Mouse (Mus musculus): ENCODE results near the gene Rab3a. TPM values are rescaled to one million over a fixed set of nuclear protein-coding genes. Genes with fewer than 3 reads are reported as not detected.

Gene Rab3a
- polyA plus RNA-seq, 1 experiment from 2014 or later: 28.6 TPM

DNA sequence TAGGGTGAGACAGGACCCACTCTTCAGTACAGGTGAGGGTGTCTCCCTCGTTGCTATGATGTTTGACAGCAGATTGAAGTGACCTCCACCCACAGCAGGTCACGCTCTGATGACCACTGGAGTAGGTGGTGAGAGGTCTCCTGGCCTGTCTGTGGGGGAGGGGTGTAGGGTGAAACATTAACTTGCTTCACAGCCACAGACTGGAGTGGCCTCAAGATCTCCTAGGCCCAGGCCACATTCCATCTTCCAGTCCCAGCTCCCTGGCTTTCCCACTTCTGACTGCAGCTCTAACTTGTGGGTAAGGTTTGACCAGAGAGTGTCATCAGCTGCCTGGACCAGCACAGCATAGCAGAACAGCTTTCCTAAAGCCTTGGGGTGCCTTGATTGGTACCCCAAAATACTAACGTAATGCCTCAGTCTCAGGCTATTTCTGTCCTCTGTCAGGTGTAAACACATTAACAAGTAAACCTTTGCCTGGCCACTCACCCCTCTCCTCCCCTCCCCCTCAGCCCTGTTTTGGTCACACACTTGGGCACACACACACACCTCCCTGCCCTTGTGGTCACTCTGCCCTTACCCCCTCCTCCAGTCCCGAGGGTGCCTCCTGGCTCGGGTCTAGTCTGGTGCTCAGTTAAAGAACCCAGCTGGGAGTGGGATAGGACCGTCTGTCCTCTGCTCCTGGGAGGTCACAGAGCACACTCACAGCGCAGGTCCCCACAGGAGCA lies 30.8 kb upstream of the Rab3a start, which contains the start of gene Pde4c:
Pde4c (plus strand) TSS at position 235 of the 725 bp plus-strand sequence.
- WGBS: 41% methylated on average over 7 of the region's 7 CpGs
- Histone ChIP-seq H3K36me3 (ENCODE audit: insufficient read depth, low read length) (no peaks in the 10 kb centered on the region), H3K27ac (ENCODE audit: low read length) (peak within 1 kb of the TSS; percentile 39), H3K4me2 (replicated peaks; ENCODE audit: low read depth, low read length) (peak within 1 kb of the TSS; percentile 6), H3K4me1 (ENCODE audit: insufficient read depth, low read depth, low read length) (no peaks in the 10 kb centered on the region), H3K27me3 (replicated peaks; ENCODE audit: insufficient read depth, low read length) (0 out of 2 replicates have a peak, but pooled peaks cover under 1% of the 10 kb centered on the region), H3K9ac (replicated peaks; ENCODE audit: low read depth) (no peak within 1 kb of the TSS), H3K9me3 (ENCODE audit: low read length) (no peaks in the 10 kb centered on the region), H3K4me3 (ENCODE audit: low read depth, low read length) (no peak within 1 kb of the TSS)
- DNase-seq (ENCODE audit: low spot score) (peak; percentile 86), ATAC-seq (peak; percentile 90)
- no peak for TF ChIP-seq CTCF (IDR thresholded peaks at IDR 0.05)
- peak; percentile 38; the same call in 1 of the 2 replicates for TF ChIP-seq EP300 (IDR thresholded peaks at IDR 0.05)

DNA sequence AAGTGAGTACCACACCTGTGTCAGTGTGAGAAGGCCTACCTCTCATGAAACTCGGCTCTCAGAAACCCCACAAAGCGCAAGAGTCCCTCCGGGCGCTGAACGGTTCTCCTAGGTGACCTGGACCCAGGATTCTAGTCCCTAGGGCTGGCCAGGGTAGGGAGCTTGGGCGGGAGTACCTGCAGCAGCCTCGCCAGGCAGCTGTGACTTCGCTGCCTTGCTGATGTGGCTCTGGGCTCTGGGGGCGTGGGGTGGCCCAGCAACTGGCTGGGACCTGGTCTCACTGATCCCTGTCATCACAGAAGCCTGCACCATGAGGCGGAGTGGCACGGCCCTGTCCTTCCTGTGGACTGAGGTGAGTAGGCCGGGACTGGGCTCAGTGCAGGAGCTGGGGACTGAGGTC lies 30.3 kb upstream of the Rab3a start:
- WGBS: 69% methylated on average over 12 of the region's 12 CpGs
- Histone ChIP-seq H3K27me3 (replicated peaks; ENCODE audit: insufficient read depth, low read length) (0 out of 2 replicates have a peak, but pooled peaks cover 3% of the 10 kb centered on the region), H3K4me1 (ENCODE audit: insufficient read depth, low read depth, low read length) (no peaks in the 10 kb centered on the region), H3K4me2 (replicated peaks; ENCODE audit: low read depth, low read length) (no peak overlapping the region), H3K27ac (ENCODE audit: low read length) (peak overlapping the region; percentile 39), H3K4me3 (ENCODE audit: low read depth, low read length) (no peak overlapping the region), H3K36me3 (ENCODE audit: insufficient read depth, low read length) (no peaks in the 10 kb centered on the region), H3K9ac (replicated peaks; ENCODE audit: low read depth) (no peak overlapping the region), H3K9me3 (ENCODE audit: low read length) (no peaks in the 10 kb centered on the region)
- no peak for TF ChIP-seq CTCF (IDR thresholded peaks at IDR 0.05)
- no peak for TF ChIP-seq EP300 (IDR thresholded peaks at IDR 0.05)
- no peak for ATAC-seq
- no peak for DNase-seq (ENCODE audit: low spot score)

GRCm38 (mm10) chr8:70725792-70726447 lies 28.6 kb upstream of the Rab3a start:
- H3K4me1 ChIP-seq (ENCODE audit: insufficient read depth, low read depth, low read length): no peaks in the 10 kb centered on the region; the same call in 1 of the 2 replicates
- no peak for ATAC-seq
- H3K36me3 ChIP-seq (ENCODE audit: insufficient read depth, low read length): no peaks in the 10 kb centered on the region

DNA sequence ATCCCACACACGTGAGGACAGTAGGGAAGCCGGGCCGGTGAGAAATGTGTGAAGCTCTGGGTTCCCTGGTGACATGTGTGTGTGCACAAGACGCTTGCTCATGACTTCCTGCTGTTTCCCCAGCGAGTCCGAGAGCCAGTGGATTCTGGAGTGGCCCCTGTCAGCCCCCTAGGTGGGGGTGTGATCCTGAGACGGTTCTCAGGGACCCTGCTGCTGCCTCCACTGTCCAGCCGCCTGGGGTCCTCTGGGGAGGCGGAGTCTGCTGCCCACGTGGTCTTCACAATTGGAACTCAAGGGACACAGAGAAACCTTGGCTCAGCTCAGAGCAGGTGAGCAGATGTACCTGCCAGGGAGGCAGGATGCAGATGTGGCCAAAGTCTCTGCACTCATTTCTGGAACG lies 27.8 kb upstream of the Rab3a start:
- H3K9me3 ChIP-seq (ENCODE audit: low read length): no peaks in the 10 kb centered on the region
- H3K4me3 ChIP-seq (ENCODE audit: low read depth, low read length): no peak overlapping the region
- no peak for ATAC-seq
- no peak overlapping the region for H3K27ac ChIP-seq (ENCODE audit: low read length)
- no peak for TF ChIP-seq EP300 (IDR thresholded peaks at IDR 0.05)
- TF ChIP-seq CTCF (IDR thresholded peaks at IDR 0.05): no peak
- no peak overlapping the region for H3K9ac ChIP-seq (replicated peaks; ENCODE audit: low read depth)
- H3K36me3 ChIP-seq (ENCODE audit: insufficient read depth, low read length): no peaks in the 10 kb centered on the region
- H3K4me2 ChIP-seq (replicated peaks; ENCODE audit: low read depth, low read length): no peak overlapping the region
- DNase-seq (ENCODE audit: low spot score): no peak
- whole genome bisulfite sequencing: 30% methylated on average over 11 of the region's 11 CpGs
- no peaks in the 10 kb centered on the region; the same call in 1 of the 2 replicates for H3K4me1 ChIP-seq (ENCODE audit: insufficient read depth, low read depth, low read length)
- H3K27me3 ChIP-seq (replicated peaks; ENCODE audit: insufficient read depth, low read length): peaks cover 3% of the 10 kb centered on the region; the same call in 1 of the 2 replicates

More at GRCm38 (mm10) chr8:70725792-70726447, 28.6 kb upstream of the Rab3a start:
- peaks cover 3% of the 10 kb centered on the region; the same call in 1 of the 2 replicates for H3K27me3 ChIP-seq (replicated peaks; ENCODE audit: insufficient read depth, low read length)
- H3K27ac ChIP-seq (ENCODE audit: low read length): no peak overlapping the region
- no peaks in the 10 kb centered on the region for H3K9me3 ChIP-seq (ENCODE audit: low read length)
- H3K4me3 ChIP-seq (ENCODE audit: low read depth, low read length): no peak overlapping the region
- no peak overlapping the region for H3K9ac ChIP-seq (replicated peaks; ENCODE audit: low read depth)
- 26% methylated on average over 14 of the region's 14 CpGs for WGBS
- peak; percentile 41 for DNase-seq (ENCODE audit: low spot score)
- H3K4me2 ChIP-seq (replicated peaks; ENCODE audit: low read depth, low read length): no peak overlapping the region
- TF ChIP-seq CTCF (IDR thresholded peaks at IDR 0.05): no peak
- TF ChIP-seq EP300 (IDR thresholded peaks at IDR 0.05): no peak

GRCm38 (mm10) chr8:70729808-70730475 lies 24.5 kb upstream of the Rab3a start:
- Histone ChIP-seq H3K36me3 (ENCODE audit: insufficient read depth, low read length) (no peaks in the 10 kb centered on the region), H3K4me1 (ENCODE audit: insufficient read depth, low read depth, low read length) (no peaks in the 10 kb centered on the region; the same call in 1 of the 2 replicates), H3K27me3 (replicated peaks; ENCODE audit: insufficient read depth, low read length) (peaks cover 3% of the 10 kb centered on the region; the same call in 1 of the 2 replicates), H3K9me3 (ENCODE audit: low read length) (no peaks in the 10 kb centered on the region), H3K27ac (ENCODE audit: low read length) (no peak overlapping the region), H3K9ac (replicated peaks; ENCODE audit: low read depth) (0 out of 2 replicates have a peak overlapping the region, but pooled peaks have one; percentile 8), H3K4me2 (replicated peaks; ENCODE audit: low read depth, low read length) (peak overlapping the region; percentile 44), H3K4me3 (ENCODE audit: low read depth, low read length) (peak overlapping the region; percentile 17; the same call in 1 of the 2 replicates)
- peak; percentile 51 for ATAC-seq
- TF ChIP-seq CTCF (IDR thresholded peaks at IDR 0.05) (peak; percentile 56), EP300 (IDR thresholded peaks at IDR 0.05) (no peak)
- 2% methylated on average over 34 of the region's 34 CpGs for WGBS
- peak; percentile 54 for DNase-seq (ENCODE audit: low spot score)

- Histone ChIP-seq H3K9me3 (ENCODE audit: low read length) (no peaks in the 10 kb centered on the region), H3K36me3 (ENCODE audit: insufficient read depth, low read length) (no peaks in the 10 kb centered on the region), H3K4me2 (replicated peaks; ENCODE audit: low read depth, low read length) (no peak overlapping the region), H3K27me3 (replicated peaks; ENCODE audit: insufficient read depth, low read length) (peaks cover 3% of the 10 kb centered on the region; the same call in 1 of the 2 replicates), H3K4me3 (ENCODE audit: low read depth, low read length) (no peak overlapping the region), H3K4me1 (ENCODE audit: insufficient read depth, low read depth, low read length) (no peaks in the 10 kb centered on the region; the same call in 1 of the 2 replicates), H3K9ac (replicated peaks; ENCODE audit: low read depth) (no peak overlapping the region), H3K27ac (ENCODE audit: low read length) (no peak overlapping the region)
- no peak for TF ChIP-seq EP300 (IDR thresholded peaks at IDR 0.05)
- no peak for TF ChIP-seq CTCF (IDR thresholded peaks at IDR 0.05)
- DNase-seq (ENCODE audit: low spot score) (no peak), ATAC-seq (no peak)
- WGBS: 87% methylated on average over 4 of the region's 4 CpGs
These were observed 23.5 kb upstream of the Rab3a start for GRCm38 (mm10) chr8:70730956-70731355.
